Mouse (Mus musculus) thymus, postnatal 4 days (tissue): ENCODE measurements around the gene B3gat2.

Source experiments
- DNase-seq: peaks from one replicate; pipeline ENCODE4 v3.0.0; 2021

The B3gat2 gene

DNA sequence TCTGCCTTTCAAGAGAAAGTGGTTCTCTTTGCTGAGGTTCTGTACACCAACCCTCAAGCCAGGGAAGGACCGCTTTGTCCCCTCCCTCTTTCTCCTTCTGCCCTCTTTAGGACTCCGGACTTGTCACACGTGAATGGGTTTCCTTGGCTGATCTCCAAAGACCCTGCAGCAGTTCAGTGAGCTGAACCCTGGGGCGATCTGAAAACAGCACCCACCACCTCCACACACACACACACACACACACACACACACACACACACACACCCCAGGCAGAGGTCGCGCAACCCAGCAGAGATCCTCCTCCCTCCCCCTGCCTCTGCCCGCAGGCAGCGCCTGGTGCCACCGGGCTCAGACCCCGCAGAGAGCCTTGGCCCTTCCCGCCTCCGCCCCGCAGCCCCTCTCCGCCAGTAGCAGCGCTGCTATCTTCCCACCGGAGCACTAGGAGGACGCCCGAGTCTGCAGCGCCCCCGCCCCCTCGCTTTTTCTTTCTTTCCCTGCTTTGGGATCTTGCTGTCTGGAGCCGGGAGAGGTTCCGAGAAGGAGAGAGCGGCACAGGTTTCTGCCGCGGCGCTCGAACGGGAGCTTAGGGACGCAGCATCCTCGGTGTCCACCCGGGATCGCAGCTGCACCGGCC is at the start of gene B3gat2:
B3gat2 (plus strand) TSS at position 252 of the 634 bp plus-strand sequence.
- DNase-seq, result peak; percentile 9

DNA sequence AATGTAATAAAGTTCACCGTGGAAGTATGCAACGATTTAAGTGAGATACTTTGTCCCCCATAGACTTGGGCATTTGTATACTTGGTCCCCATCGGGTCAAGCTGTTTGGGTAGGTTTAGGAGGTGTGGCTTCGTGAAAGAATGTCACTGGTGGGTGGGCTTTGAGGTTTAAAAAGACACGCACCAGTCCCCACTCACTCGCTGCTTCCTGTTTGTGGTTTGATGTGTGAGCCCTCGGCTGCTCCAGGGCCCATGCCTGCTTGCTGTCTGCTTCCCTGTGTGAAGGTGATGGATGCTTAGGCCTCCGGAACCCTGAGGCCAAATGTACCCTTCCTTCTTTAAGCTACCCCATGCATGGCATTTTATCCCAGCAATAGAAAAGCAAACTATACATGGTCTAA is 41.2 kb upstream of the B3gat2 start:
- no peak for DNase-seq

- DNase-seq, result no peak
These were observed 40.5 kb upstream of the B3gat2 start for GRCm38 (mm10) chr1:23721036-23721435.

GRCm38 (mm10) chr1:23722469-23723372 is 38.8 kb upstream of the B3gat2 start:
- DNase-seq, result no peak

GRCm38 (mm10) chr1:23731324-23731723 is 30.2 kb upstream of the B3gat2 start:
- no peak for DNase-seq

GRCm38 (mm10) chr1:23750864-23751532 is 10.6 kb upstream of the B3gat2 start:
- DNase-seq, result no peak

GRCm38 (mm10) chr1:23753091-23753490 is 8.5 kb upstream of the B3gat2 start:
- no peak for DNase-seq

DNA sequence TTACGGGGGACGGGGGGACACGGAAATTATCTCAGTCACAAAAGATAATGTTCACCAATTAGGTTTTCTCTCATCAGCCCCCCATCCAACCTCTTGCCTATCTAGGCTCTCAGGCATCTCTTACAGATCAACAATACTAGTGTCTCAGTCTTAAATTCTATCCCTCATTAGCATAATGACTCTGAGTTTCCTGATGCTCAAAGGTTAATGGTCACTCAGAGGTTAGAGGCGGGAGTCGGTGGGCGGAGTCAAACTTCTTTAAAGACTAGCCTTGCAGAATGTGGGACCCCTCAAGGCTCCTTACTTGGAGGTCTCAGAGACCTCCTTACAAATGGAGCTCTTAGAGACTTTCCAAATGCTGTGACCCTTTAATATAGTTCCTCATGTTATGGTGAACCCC is 8.0 kb upstream of the B3gat2 start:
- no peak for DNase-seq

GRCm38 (mm10) chr1:23754340-23754739 is 7.2 kb upstream of the B3gat2 start:
- DNase-seq, result no peak

- no peak for DNase-seq
These were observed 6.6 kb upstream of the B3gat2 start for GRCm38 (mm10) chr1:23754967-23755366.

GRCm38 (mm10) chr1:23762136-23762687 is 659 bp downstream of the B3gat2 start:
- peak; percentile 16 for DNase-seq

GRCm38 (mm10) chr1:23762782-23763630 is 1.5 kb downstream of the B3gat2 start:
- DNase-seq, result peak; percentile 90

- no peak for DNase-seq
These were observed 2.2 kb downstream of the B3gat2 start for GRCm38 (mm10) chr1:23763726-23764125.

- DNase-seq, result no peak
These were observed 3.2 kb downstream of the B3gat2 start for GRCm38 (mm10) chr1:23764710-23765109.

- DNase-seq, result no peak
These were observed 11.5 kb downstream of the B3gat2 start for GRCm38 (mm10) chr1:23773039-23773438.

DNA sequence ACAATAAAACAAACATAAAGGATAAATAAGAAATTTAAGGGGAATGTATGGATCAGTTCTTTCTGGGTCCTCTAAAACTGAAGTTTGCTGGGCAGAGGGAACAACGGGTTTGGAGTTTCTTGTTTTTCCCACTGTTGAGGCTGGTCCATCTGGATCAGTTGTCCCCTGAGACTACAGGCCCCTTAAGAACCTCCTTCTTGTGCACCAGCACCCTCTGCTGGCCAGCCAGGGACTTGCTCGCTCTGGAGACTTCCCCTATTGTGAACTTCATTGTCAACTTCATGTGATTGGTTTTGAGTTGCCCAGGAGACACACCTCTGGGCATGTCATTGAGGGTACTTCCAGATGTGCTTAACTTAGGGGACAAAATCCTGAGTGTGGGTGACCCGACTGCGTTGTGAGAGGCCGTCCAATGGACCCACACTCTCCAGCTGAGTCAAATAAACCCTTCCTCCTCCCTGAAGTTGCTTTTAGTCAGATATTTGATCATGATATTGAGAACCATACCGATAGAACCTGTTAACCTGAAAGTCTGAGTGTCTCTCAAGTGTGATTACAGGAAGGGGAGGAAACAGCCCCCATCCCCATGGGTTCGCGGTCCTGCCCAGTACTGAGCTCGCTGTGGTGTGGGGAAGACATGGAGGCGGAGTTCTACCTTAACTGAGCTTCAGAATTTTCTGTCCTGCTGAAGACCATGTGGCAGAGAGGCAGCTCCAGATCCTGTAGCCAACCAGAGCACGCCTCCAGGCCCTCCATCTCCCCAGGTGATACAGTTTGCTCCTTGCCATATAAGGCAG is 31.4 kb downstream of the B3gat2 start:
- peak; percentile 81 for DNase-seq

- DNase-seq, result no peak
These were observed 36.8 kb downstream of the B3gat2 start for GRCm38 (mm10) chr1:23798306-23798705.

DNA sequence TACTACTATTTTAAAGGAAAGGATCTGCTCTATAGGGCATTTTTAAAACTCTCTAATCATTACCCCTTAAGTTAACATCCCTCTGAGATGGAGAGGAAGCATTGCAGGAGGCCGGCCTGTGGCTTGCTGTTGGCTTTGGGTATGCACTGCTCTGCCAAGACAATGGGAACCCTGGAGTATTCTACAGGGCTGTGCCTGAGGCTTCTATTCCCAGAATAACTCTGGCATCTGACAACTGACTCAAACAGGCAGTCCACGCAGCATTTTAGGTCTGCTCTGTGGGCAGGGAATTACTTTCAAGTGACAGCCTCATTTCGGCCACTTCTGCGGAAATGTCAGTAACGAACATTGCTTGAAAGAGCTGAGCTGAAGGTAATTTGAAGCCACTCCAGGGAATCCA is 60.1 kb downstream of the B3gat2 start:
- no peak for DNase-seq

DNA sequence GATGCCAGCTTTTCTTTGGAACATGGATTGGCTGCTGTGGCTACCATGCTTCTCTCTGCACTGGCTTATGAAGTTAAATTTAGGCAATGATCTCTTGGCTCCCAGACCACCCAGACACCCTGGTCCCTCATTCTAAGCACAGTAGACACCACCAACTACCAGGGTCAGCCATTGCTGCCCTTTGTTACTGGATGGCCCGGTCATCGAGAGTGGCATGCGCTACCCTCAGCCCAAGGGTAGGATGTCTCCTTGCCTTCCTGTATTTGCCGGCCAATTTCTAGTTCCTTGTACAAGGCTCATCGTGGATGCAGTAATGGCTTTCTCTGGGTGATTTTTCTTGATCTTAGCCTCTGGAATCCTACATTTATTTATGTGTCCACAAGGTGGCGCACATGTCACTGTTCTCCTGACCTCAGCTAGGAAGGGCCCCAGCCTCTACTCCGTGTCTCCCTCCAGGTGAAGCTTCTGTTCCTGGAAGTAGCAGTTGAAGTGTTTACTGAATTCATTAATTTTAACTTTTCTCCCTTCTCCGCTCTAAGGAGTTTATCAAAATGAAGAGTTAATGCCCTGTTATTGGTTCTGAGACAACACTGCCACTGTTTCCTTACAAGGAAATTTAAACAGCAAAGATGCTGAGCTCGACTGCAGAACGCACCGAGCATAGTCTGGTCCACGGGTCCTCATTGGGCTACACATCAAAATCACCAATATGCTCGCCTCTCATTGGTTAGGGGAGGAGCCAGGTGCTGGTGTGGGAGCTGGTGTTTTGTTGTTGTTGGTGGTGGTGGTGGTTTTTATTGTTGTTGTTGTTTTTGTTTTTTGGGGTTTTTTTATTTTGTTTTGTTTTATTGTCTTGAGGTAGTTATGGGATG is 65.6 kb downstream of the B3gat2 start:
- peak; percentile 56 for DNase-seq

DNA sequence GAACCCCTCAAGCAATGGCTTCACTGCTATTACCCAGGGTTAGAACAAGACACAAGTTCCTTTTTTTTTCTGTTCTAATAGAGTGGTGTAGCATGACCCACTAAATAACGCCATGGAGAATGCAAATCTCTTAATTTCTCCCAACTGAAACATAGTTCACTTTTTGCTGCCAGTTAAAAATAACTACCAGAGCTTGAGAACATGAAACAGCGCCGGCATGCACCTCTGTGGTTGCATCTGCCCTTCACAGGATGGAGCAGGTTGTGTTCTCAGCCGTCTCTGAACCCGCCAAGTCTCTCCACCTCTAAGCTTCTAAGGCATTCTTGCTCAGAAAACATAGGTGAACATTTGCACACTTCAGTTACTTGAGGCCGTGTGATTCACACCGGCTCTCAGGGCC is 72.7 kb downstream of the B3gat2 start:
- no peak for DNase-seq

GRCm38 (mm10) chr1:23834819-23835218 is 73.3 kb downstream of the B3gat2 start:
- DNase-seq, result no peak
